Mouse (Mus musculus) small intestine, adult 2 months (tissue): Measurements from ENCODE around the gene Rufy4. TPM values are rescaled to one million over a fixed set of nuclear protein-coding genes. Genes with fewer than 3 reads are reported as not detected.

Experiments
- H3K27ac ChIP-seq: fragments of 200-500 bp; 2 replicates; pipeline ENCODE4 v1.5.1; 2012; ENCODE audit warnings: low read depth, low read length, control low read depth, inconsistent platforms; ENCODE audit not compliant: insufficient read depth
- H3K27me3 ChIP-seq: fragments of 200-500 bp; 2 replicates; pipeline ENCODE4 v1.6.1; 2012; ENCODE audit warnings: mild to moderate bottlenecking, moderate library complexity, low read length, inconsistent platforms; ENCODE audit not compliant: control insufficient read depth, insufficient read depth
- H3K36me3 ChIP-seq: fragments of 200-500 bp; 2 replicates; pipeline ENCODE4 v1.6.1; 2012; ENCODE audit warnings: mild to moderate bottlenecking, low read length, control low read depth, inconsistent platforms; ENCODE audit not compliant: control insufficient read depth, insufficient read depth
- H3K4me1 ChIP-seq: fragments of 200-500 bp; 2 replicates; pipeline ENCODE4 v1.6.1; 2012; ENCODE audit warnings: low read length, inconsistent platforms, mixed read lengths; ENCODE audit not compliant: control insufficient read depth, insufficient read depth, insufficient read length
- H3K4me3 ChIP-seq: fragments of 200-500 bp; 2 replicates; pipeline ENCODE4 v1.5.1; 2012; ENCODE audit warnings: low read depth, mild to moderate bottlenecking, control low read depth, inconsistent platforms, low read length, moderate library complexity
- CTCF ChIP-seq: fragments of 200-500 bp; IDR thresholded peaks from 2 replicates; pipeline ENCODE4 v1.5.1; 2012; ENCODE audit warnings: low read depth, mild to moderate bottlenecking, control low read depth, inconsistent platforms, low read length, moderate library complexity, mixed read lengths; ENCODE audit not compliant: insufficient replicate concordance, insufficient read length; ENCODE audit errors: extremely low read depth
- POLR2A ChIP-seq: fragments of 200-500 bp; IDR thresholded peaks from 2 replicates; pipeline ENCODE4 v1.6.1; 2012; ENCODE audit warnings: low read depth, mild to moderate bottlenecking, control low read depth, inconsistent platforms, low read length, moderate library complexity
- WGBS: fragments of 180-500 bp; shearing (Covaris S2); methylation state at CpG from one replicate; pipeline ENCODE4 v1.1.7; 2018; 5-methylcytosine and 5-hydroxymethylcytosine counted together
- polyA plus RNA-seq: library from polyadenylated mRNA; depleted of rRNA; stranded (reverse); fragments of >200 nt; gene quantifications from 2 replicates; pipeline ENCODE4 v1.2.3, GENCODE M21; 2012; rRNA removed

Rufy4 gene
- polyA plus RNA-seq, 1 experiment: not detected

- H3K36me3 ChIP-seq: no peaks in the 10 kb centered on the region
- no peak overlapping the region for H3K4me3 ChIP-seq
- H3K27ac ChIP-seq: no peak overlapping the region
- TF ChIP-seq CTCF: no peak
- TF ChIP-seq POLR2A: no peak
- H3K27me3 ChIP-seq: no peaks in the 10 kb centered on the region
- 41% methylated on average over 2 of the region's 2 CpGs for WGBS
- H3K4me1 ChIP-seq: no peaks in the 10 kb centered on the region
These were observed 56.1 kb downstream of the Rufy4 start for GRCm38 (mm10) chr1:74181462-74181861.

- Histone ChIP-seq H3K36me3 (no peaks in the 10 kb centered on the region), H3K27ac (no peak overlapping the region), H3K4me3 (no peak overlapping the region), H3K4me1 (no peaks in the 10 kb centered on the region), H3K27me3 (no peaks in the 10 kb centered on the region)
- TF ChIP-seq POLR2A (no peak), CTCF (no peak)
- WGBS: 57% methylated on average over 2 of the region's 2 CpGs
These were observed 57.7 kb downstream of the Rufy4 start for GRCm38 (mm10) chr1:74183006-74183405.

GRCm38 (mm10) chr1:74190471-74190870 is 65.1 kb downstream of the Rufy4 start:
- H3K27ac ChIP-seq: no peak overlapping the region

GRCm38 (mm10) chr1:74192711-74193110 is 67.4 kb downstream of the Rufy4 start:
- Histone ChIP-seq H3K27ac (no peak overlapping the region), H3K36me3 (no peaks in the 10 kb centered on the region), H3K27me3 (no peaks in the 10 kb centered on the region), H3K4me1 (peaks cover 6% of the 10 kb centered on the region; the same call in 1 of the 2 replicates), H3K4me3 (no peak overlapping the region)
- 45% methylated on average over 2 of the region's 2 CpGs for WGBS
- no peak for TF ChIP-seq CTCF
- no peak for TF ChIP-seq POLR2A

More at GRCm38 (mm10) chr1:74190471-74190870, 65.1 kb downstream of the Rufy4 start:
- 84% methylated on average over 7 of the region's 7 CpGs for WGBS
- TF ChIP-seq CTCF (no peak), POLR2A (no peak)
- Histone ChIP-seq H3K4me3 (no peak overlapping the region), H3K4me1 (no peaks in the 10 kb centered on the region), H3K36me3 (no peaks in the 10 kb centered on the region), H3K27me3 (no peaks in the 10 kb centered on the region)

- H3K4me1 ChIP-seq: peaks cover 20% of the 10 kb centered on the region; the same call in 1 of the 2 replicates
- 55% methylated on average over 8 of the region's 8 CpGs for WGBS
- TF ChIP-seq POLR2A (no peak), CTCF (no peak)
- H3K27ac ChIP-seq: no peak within 1 kb of the TSS
- H3K27me3 ChIP-seq: no peaks in the 10 kb centered on the region
- H3K4me3 ChIP-seq: no peak within 1 kb of the TSS
- H3K36me3 ChIP-seq: no peaks in the 10 kb centered on the region
These were observed 69.1 kb downstream of the Rufy4 start, which contains the start of gene Cxcr1 for GRCm38 (mm10) chr1:74194445-74194844. Cxcr1 (minus strand) TSS chr1:74194631.

- no peak overlapping the region for H3K27ac ChIP-seq
- 28% methylated on average over 7 of the region's 7 CpGs for WGBS
These were observed 70.6 kb downstream of the Rufy4 start for GRCm38 (mm10) chr1:74195961-74196360.

GRCm38 (mm10) chr1:74196621-74197419 is 71.5 kb downstream of the Rufy4 start:
- Histone ChIP-seq H3K27me3 (no peaks in the 10 kb centered on the region), H3K36me3 (no peaks in the 10 kb centered on the region), H3K27ac (peak overlapping the region; percentile 77), H3K4me3 (peak overlapping the region; percentile 5; the same call in 1 of the 2 replicates), H3K4me1 (peaks cover 22% of the 10 kb centered on the region)
- 34% methylated on average over 17 of the region's 17 CpGs for WGBS
- TF ChIP-seq CTCF: no peak
- TF ChIP-seq POLR2A: no peak

More at GRCm38 (mm10) chr1:74195961-74196360, 70.6 kb downstream of the Rufy4 start:
- Histone ChIP-seq H3K27me3 (no peaks in the 10 kb centered on the region), H3K4me1 (peaks cover 22% of the 10 kb centered on the region), H3K36me3 (no peaks in the 10 kb centered on the region), H3K4me3 (no peak overlapping the region)
- TF ChIP-seq CTCF (peak; percentile 76; the same call in 1 of the 2 replicates), POLR2A (no peak)

Other genes with a start within 250 kb of the Rufy4 start
- gene Tns1, start 1.1 kb upstream of the Rufy4 start, polyA plus RNA-seq: 79.6 and 87.0 TPM in 2 replicates
- gene Cxcr2, start 28.4 kb downstream of the Rufy4 start, polyA plus RNA-seq: 0.11 and 0.41 TPM in 2 replicates
- gene Cxcr1, start 69.1 kb downstream of the Rufy4 start, polyA plus RNA-seq: not detected in 2 replicates
- 110 and 323 TPM in 2 replicates for gene Arpc2, start 110.5 kb downstream of the Rufy4 start, polyA plus RNA-seq
- gene Gpbar1, start 153.0 kb downstream of the Rufy4 start, polyA plus RNA-seq: 1.8 and 3.1 TPM in 2 replicates
- gene Aamp, start 159.2 kb downstream of the Rufy4 start, polyA plus RNA-seq: 81.6 and 160 TPM in 2 replicates
- gene Pnkd, start 159.4 kb downstream of the Rufy4 start, polyA plus RNA-seq: 36.9 and 62.6 TPM in 2 replicates
- gene Tmbim1, start 180.1 kb downstream of the Rufy4 start, polyA plus RNA-seq: 497 and 689 TPM in 2 replicates
- gene Catip, start 236.6 kb downstream of the Rufy4 start, polyA plus RNA-seq: 0.05 and 0.39 TPM in 2 replicates
- gene Slc11a1, start 249.7 kb downstream of the Rufy4 start, polyA plus RNA-seq: 12.7 and 17.9 TPM in 2 replicates